Mouse (Mus musculus): ENCODE measurements around the gene Mars.
"Not testable (repeated sequence)": the region's sequence is repeated elsewhere in the genome, so short reads cannot be mapped to it uniquely, and the experiment has no call there.

Gene Mars

DNA sequence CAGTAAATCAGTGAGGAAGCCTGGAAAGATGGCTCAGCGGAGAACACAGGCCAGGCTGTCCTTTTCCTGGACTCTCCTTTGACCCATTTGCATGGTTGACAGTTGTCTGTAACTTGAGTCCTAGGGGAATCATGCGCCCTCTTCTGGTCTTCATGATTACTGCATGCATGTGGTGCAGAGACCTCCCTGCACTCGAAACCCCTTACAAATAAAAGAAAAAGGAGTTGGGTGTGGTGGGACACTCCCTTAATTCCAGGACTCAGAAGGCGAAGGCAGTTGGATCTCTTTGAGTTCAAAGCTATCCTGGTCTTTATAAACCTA lies 730 bp upstream of the Mars start:
- peak; percentile 91 for DNase-seq (ENCODE audit: low read depth, low spot score)

DNA sequence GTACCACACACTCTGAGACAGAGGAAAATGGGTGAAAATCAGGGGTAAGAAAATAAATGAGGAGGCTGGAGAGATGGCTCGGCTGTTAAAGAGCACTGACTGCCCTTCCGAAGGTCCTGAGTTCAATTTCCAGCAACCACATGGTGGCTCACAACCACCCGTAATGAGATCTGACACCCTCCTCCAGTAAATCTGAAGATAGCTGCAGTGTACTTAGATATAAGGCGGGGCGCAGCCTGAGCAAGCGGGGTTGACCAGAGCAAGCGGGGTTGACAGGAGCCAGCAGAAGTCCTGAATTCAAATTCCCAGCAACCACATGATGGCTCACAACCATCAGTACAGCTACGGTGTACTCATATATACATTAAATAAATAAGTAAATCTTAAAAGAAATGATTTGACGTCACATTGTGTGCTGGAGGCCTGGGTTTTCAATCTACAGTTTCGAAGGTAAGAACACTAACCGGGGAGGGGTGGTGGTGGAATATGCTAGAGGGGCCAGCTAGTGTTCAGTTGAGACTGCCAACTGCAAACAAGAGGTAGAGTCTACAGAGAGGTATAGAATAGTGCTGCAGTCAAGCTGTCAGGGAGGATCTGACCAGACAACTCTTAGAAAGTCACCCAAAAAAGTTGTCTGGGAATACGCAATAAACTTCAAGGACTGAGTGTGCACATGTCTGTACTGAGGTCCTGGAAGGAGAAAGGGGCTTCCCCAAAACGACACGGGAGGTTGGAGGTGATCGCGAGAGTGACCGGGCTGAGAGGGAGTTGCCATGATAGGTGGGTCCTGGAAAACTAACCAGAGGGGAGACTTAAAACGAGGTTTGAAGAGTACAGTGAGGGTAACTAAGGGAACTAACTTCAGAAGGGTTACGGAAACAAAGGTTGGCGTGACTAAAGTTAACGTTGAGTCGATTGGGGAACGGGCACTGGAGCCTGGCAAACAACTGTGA lies 787 bp downstream of the Mars start:
- DNase-seq (ENCODE audit: low read depth, low spot score), result peak; percentile 46

DNA sequence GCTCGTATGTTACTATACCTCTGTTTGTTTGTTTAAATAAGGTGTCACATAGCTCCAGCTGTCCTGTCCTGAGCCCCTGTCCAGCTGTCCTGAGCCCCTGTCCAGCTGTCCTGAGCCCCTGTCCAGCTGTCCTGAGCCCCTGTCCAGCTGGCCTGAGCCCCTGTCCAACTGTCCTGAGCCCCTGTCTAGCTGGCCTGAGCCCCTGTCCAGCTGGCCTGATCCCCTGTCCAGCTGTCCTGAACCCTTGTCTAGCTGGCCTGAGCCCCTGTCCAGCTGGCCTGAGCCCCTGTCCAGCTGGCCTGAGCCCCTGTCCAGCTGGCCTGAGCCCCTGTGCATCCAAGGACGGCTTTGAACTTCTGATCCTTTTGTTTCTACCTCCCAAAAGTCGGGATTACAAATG lies 2.4 kb downstream of the Mars start:
- DNase-seq (ENCODE audit: low read depth, low spot score), result not testable (repeated sequence)

- DNase-seq (ENCODE audit: low read depth, low spot score), result no peak
Observed at GRCm38 (mm10) chr10:127303136-127303535, 8.4 kb downstream of the Mars start.

- no peak for DNase-seq (ENCODE audit: low read depth, low spot score)
Observed at GRCm38 (mm10) chr10:127300361-127300760, 11.2 kb downstream of the Mars start.

GRCm38 (mm10) chr10:127297015-127297871 lies 14.3 kb downstream of the Mars start:
- DNase-seq (ENCODE audit: low read depth, low spot score), result no peak

DNA sequence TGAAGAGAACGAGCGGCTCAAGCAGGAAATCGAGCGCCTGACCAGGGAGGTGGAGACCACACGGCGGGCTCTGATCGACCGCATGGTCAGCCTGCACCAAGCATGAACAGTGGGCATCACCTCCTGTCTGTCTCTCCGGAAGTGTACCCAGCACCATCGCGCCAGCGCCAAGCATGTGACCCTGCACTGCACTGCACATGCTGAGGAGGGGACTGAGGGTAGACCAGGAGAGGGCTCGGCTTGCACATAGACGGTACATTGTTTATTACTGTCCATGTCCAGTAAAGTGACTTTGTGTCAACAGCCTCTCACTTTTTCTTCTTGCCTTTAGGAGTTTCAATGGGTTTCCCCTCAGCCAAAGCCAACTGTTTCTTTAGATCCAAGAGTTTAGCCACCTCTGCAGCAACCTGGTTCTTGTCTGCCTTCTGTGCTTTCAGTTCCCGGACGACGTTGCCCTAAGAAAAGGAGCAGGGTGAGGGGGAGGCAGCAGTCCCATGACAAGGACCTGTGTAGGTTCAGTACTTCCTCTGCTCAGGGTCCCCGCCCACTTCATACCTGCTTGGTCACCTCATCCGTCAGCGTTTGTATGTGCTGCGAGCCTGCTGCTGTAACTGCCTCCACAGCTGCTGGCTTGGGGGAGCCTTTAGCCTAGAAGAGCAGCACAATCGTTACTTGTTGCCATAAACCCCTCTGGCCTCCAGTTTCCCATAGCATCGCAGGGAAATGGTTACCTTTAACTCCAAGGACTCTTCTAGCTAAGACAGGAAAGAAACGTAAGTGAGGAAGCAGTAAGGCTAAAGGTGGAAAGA lies 15.4 kb downstream of the Mars start:
- no peak for DNase-seq (ENCODE audit: low read depth, low spot score)

GRCm38 (mm10) chr10:127294895-127295510 lies 16.6 kb downstream of the Mars start:
- no peak for DNase-seq (ENCODE audit: low read depth, low spot score)

DNA sequence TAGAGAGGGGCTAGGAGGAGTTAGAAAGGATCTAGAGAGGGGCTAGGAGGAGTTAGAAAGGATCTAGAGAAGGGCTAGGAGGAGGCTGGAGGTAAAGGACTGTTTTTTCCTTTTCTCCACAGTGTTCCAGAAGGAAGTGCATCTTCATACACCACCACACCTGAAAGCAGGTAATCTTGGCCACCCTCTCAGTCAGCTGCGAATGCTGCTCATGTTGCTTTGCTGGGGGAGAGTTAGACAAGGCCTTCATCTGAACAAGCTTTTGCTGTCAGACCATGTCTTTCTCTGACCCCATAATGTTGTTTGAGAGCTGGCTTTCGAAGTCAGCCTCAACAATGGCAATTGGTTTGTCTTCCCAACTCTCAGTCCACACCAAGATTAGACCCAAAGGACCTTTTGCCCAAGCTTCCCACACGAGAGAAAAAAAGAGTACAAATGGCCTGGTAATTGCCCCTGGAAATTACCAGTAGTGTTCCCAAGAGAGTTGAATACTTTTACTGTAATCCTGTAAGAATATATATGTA lies 17.9 kb downstream of the Mars start:
- DNase-seq (ENCODE audit: low read depth, low spot score), result no peak

- no peak for DNase-seq (ENCODE audit: low read depth, low spot score)
Observed at GRCm38 (mm10) chr10:127292987-127293538, 18.5 kb downstream of the Mars start.

GRCm38 (mm10) chr10:127291881-127292638 lies 19.5 kb downstream of the Mars start:
- DNase-seq (ENCODE audit: low read depth, low spot score), result peak; percentile 68

GRCm38 (mm10) chr10:127290930-127291880 lies 20.4 kb downstream of the Mars start:
- DNase-seq (ENCODE audit: low read depth, low spot score), result no peak

DNA sequence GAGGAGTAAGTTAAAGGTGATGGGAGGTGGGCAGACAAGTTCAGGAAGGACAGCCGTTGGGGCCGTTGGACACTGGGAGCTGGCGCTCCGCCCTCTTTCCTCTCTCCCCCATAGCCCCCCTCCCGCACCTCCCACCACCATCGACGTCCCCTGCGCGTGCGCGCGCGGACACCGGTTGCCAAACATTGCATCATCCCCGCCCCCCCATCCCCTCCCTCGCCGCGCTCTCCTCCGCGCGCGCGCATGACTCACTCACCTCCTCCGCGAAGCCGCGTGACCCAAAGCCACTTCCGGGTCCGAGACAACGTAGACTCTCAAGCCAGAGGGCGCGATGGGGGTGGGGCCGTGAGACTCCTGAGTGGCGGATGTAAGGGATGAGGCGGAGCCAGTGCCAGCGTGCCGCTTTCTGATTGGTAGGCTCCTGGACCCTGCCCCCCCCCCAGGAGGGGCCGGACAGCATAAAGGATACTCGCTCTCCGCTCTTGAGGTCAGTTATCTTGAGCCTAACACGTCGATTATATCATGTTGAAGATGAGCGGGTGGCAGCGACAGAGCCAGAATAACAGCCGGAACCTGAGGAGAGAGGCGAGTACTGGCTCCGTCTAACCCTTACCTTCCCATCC lies 21.2 kb downstream of the Mars start:
- DNase-seq (ENCODE audit: low read depth, low spot score), result peak; percentile 98

- peak; percentile 63 for DNase-seq (ENCODE audit: low read depth, low spot score)
Observed at GRCm38 (mm10) chr10:127289573-127290191, 21.9 kb downstream of the Mars start.

DNA sequence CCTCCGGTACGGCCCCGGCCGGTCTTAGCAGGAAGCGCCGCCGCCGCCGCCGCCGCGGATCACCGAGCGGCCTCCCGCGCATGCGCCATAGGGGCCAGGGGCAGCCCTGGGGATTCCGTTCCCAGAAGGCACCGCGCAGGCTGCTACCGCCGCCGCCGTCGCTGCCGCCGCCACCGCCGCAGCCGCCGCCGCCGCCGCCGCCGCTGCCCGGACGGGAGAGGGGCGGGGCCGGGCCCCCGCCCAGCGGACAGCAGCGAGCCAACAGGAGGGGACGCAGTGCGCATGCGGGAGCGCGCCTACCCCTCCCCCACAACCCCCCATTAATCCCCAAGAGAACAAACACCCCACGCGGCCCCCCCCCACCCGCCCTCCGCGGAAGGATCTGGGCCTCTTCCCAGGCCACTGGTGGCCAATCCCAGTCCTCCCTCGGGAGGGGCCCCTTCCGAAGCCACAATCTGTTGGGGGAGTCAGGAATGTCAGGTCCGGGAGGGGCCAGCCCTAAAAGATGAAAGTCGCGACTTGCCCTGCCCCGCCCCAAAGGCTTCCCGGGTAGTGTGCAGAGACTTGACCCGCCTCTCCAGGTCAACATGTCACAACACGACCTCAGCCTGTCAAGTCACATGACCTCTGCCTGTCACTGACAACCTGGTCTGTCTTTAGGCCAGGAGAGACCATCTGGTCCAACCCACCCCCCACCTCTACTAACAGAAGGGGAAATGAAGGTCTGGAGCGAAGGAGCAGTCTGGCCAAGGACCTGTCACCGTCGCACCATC lies 22.6 kb downstream of the Mars start, which contains the start of gene Mbd6:
Gene Mbd6, minus strand, starts transcription at position 219 of the 773 bp plus-strand sequence.
- peak; percentile 82 for DNase-seq (ENCODE audit: low read depth, low spot score)

- DNase-seq (ENCODE audit: low read depth, low spot score), result no peak
Observed at GRCm38 (mm10) chr10:127288328-127288799, 23.2 kb downstream of the Mars start.

GRCm38 (mm10) chr10:127287936-127288293 lies 23.7 kb downstream of the Mars start:
- DNase-seq (ENCODE audit: low read depth, low spot score), result no peak

All from c-Kit-negative CD71-positive TER-119-positive erythroid progenitor cells, embryonic 14.5 days (primary cell).